Mouse (Mus musculus) spleen, adult 18-20 months (tissue): ENCODE data around the gene 2310061I04Rik.
"Not testable (repeated sequence)": the region's sequence is repeated elsewhere in the genome, so short reads cannot be mapped to it uniquely, and the experiment has no call there.

Source experiments
- DNase-seq, 2 experiments: peaks; one replicate each; pipeline ENCODE4 v3.0.0; 2022; ENCODE audit warnings: mixed read lengths in 2 of 2

Gene 2310061I04Rik

DNA sequence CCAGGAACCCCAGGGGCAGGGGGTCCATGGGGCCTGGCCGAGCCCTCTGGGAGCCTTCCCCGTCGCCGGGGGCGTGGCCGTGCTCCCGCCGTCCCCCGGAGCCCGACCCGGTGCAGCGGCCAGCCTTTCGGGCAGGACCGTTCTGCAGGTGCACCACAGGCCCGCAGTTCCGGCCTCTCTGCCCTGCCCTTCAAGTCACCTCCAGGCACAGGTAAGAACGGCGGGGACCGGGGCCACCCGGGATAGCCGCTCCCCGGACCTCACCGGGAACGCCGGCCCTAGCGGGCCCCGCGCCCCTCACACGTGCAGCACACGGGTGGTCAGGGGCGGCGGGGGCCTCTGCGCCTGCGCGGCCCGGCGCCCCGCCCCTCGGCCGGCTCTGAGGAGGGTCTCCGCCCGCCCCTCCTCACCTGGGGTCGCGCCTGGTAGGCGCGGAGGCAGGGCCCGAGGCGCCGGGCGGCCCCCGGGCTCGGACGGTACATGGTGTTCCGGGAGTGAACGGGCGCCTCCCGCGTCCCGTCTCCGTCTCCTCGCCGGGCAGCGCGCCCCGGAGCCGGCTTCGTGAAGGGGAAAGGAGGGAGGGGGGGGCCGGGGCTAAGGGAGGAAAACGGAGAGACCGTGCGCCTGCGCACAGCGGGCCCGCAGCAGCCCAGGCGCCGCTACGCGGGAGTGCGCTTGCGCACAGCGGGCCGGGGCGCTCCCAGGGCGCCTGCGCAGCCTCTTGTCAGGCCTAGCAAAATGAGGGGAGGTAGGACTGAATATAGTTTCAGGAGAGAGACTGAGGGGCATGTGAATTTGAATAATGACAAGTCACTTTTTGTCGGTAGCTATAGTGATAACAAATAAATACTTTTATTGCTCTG, at the start of gene 2310061I04Rik:
Gene 2310061I04Rik, minus strand, starts transcription at position 651 of the 863 bp plus-strand sequence.
- DNase-seq: peak; percentile 89 to 90

DNA sequence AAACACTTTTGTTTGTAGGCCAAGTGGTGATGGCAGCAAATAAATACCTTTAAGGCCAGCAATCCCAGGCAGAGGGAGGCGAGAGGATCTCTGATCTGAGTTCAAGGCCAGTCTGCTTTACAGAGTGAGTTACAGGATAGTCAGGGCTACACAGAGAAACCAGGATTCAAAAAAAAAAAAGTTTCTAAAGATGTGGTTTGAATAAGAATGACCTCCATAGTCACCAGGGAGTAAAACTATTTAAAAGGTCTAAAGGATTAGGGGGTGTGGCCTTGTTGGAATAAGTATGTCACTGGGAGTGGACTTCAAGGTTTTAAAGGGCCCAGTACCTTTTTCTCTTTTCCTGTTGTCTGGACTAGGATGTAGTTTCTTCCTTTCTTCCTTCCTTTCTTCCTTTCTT, 42.7 kb upstream of the 2310061I04Rik start:
- DNase-seq: no peak

DNA sequence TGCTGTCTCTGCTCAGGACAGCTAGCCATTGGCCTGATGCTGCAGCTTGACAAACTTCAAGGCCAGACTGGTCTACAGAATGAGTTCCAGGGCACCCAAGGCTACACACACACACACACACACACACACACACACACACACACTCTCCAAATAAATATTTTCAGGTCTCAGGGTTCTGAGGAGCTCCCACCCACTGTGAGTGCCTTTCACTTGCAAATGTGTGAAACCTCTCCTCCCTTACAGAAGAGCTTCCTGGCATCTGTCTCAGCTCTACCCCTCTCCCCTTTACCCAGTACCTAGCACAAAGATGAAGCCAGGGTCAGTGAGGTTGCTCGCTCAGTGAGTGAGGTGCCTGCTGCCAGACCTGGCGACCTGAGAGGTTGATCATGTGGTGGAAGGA, 41.9 kb upstream of the 2310061I04Rik start:
- no peak for DNase-seq

DNA sequence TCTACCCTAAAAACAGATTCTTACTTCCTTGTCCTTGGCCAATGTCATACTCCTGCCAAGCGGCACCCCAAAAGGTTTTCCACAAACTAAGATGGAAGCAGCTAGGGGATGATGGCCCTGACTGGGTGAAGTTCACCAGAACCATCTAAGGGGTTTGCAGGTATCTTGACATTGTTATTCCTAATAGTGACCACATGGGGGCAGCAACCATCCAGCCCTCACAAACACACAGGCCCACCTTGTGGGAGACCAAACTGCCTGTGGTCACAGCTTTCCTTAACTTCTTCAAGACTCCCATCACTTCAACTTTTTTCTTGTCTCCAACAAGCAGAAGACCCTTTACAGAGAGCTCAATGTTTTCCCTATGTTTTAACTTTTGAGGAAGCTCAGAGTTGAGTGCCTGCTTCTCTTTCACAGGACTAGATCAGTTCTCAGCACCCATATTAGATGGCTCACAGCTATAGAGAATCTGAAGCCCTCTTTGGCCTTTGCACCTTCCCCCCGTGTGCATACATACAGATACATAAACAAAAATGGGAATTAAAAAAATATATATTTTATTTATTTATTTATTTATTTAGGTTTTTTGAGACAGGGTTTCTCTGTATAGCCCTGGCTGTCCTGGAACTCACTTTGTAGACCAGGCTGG, 40.6 kb upstream of the 2310061I04Rik start:
- peak in 1 of 2 experiments; percentile 49 for DNase-seq

DNA sequence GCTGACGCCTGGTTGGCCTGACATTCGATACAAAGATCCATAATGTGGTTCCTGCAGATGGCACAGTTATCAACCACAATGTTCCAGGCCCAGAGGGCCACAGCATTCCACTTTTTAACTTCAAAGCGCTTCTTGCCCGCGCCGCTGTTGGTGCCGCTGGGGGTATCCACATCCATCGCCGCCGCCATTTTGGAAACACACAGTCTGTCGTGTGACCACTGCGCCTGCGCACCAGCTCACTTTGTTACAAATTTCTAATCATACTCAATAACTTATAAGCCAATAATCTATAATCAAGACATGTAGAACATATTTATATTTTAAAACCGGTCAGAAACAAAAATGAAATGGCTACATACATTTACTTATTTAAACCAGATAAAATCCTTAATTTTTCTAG, 38.5 kb upstream of the 2310061I04Rik start:
- DNase-seq: not testable (repeated sequence)

DNA sequence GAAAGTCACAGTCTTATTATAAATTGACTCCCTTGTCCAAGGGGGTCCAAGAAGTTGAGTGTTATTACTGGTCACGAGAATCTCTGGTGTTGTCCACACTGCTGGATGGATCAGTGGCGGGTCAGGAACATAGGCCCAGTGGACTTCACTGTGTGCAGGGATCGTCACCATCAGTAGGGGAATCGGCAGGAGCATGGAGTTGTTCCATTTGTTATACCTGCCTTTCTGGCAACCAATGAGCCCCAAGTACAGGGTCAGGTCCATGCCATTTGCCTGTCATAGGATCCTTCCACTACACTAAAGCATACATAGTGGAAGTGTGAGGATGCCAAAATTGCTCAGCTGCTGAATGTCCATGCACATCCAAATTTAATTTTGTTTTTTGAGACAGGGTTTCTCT, 35.4 kb upstream of the 2310061I04Rik start:
- DNase-seq: no peak

DNA sequence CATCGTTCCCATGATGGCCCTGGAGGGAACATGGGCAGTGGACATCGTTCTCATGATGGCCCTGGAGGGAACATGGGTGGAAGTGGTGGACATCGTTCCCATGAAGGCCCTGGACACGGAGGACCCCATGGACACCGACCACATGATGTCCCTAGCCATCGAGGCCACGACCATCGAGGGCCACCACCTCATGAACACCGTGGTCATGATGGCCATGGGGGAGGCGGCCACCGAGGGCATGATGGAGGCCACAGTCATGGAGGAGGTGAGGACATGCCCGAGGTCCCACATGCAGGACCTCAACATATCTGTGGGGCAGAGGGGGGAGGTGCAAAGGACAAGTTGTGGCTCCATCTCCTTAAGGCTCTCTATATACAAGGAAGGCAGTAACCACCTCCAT, 33.4 kb upstream of the 2310061I04Rik start:
- no peak for DNase-seq

DNA sequence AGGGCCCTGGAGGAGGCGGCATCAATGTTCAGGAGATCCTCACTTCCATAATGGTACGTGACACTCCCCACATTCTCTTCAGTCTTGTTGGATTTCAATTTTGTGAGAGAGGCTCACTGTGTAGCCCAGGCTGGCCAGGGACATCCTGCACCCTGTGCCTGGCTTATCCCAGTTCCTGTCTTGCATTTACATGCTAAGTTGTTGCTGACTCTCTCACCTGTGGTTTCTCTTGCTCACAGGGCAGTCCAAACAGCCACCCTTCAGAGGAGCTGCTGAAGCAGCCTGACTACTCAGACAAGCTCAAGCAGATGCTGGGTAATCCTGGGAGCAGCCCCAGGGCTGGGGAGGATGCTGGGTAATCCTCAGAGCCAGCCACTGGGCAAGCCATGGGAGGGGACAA, 32.3 kb upstream of the 2310061I04Rik start:
- no peak for DNase-seq

DNA sequence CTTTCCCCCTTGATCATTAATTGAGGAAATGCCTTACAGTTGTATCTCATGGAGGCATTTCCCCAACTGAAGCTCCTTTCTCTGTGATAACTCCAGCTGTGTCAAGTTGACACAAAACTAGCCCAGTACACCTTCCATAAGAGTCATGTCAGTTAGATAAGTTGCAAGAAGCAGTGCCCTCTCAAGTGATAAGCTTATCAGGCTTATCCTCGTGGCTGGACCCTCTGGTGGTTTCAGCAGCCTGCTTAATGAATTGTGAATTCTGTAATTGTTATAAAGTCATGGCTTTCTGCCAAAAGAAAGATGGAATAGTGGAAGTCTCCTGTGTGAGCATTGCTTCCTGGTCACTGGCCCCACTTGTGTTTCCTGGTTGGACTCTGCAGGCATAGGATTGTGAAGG, 30.2 kb upstream of the 2310061I04Rik start:
- DNase-seq: no peak

DNA sequence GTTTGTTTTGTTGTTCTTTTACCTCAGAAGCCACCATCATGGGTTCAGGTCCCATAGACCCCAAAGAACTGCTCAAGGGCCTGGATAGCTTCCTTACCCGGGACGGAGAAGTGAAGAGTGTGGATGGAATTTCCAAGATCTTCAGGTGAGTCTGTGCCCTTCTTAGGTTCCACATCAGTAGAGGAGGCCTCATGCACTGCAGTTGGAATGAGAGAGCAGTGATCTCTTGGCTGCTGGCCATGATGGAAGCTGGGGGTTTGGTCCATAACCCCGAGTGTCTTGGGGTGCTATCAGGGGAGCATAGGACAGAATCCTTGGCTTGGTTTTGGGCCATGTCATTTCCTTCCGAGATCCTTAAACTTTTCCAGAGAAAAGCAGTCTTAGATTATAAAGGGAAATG, 26.1 kb upstream of the 2310061I04Rik start:
- DNase-seq: no peak

DNA sequence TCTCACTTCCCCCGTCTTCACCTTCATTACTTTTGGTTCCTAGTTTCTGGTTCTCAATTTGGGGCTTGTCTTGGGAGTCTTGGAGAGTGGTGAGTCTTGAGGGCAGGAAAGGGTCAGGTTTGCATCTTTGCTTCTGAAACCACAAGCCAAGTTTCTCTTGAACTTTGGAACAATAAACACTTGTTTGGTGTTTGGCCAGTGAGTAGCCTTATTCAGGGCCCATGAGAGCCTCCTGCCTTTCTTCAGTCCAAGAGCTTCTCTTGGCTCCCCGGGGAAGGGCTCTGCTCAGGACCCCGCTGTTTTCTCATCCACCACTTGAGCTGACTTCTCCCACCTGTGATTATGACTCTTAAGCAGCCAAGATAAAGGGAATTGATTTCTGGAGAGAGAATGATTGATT, 25.3 kb upstream of the 2310061I04Rik start:
- no peak for DNase-seq

DNA sequence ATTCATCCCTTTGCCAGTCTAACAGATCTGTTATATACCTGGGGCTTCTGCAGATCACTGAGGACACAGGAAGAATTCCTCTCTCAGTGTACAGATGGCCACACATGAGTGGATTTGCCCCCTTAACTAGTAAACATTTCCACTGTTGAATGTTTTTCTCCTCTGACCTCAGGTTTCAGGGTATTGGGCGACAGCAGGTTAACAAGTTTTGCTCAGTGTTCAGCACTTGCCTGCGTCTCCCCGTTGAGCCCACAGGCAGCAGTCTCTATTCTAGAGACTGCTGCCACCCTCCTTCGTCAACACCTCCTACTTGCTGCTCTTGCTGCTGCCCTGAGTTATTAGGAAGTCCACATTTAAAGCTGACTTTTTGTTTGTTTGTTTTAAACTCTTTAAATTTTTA, 24.5 kb upstream of the 2310061I04Rik start:
- no peak for DNase-seq

DNA sequence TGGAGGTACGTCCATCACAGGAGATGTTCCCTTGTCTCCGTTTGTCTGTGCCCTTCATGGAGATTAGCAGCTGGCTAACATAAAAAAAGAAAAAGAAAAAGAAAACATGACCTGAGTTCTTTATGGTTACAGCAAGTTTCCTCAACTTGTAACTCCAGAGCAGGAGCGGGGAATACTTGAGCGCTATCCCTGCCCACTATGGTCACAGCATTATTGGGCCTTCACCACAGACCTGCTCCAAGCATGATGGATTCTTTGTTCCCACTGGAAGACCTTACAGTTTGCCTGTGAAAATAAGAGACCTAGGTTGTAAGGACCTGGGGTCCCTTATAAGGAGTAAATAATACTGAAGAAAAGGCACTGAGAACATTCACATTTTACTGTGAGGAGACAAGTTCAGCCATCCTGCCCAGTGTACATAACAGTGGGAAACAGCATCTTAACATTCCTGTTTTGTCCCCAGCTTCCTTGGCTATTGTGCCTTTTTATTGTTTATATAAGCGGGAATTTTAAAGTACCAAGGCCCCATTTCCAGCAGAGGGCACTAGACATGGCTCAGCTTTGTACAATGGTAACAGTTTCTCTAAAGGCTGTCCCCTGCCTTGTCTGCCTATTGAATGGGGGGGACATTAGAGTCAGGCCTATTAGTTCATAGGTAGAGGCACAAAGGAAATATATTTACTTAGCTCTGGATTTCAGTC, 23.8 kb upstream of the 2310061I04Rik start:
- DNase-seq: no peak

DNA sequence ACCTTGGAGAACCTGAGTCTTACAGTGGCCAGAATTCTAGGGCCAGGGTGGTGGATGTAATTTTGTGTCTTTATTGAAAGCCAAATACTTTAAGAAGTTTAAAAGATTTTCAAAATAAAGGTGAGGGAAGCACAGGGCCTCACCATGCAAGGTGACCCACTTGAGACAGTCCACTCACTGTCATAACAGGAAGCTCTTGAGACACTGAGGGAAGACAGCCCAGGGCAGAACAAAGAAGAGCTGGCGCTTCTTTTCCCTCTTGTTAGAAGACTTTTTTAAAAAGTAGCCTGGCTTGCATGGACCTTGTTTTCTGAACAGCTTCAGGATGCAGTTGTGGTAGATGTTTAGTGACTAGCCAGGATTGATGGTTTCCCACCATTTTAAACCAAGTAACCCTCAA, 23.2 kb upstream of the 2310061I04Rik start:
- DNase-seq: no peak

DNA sequence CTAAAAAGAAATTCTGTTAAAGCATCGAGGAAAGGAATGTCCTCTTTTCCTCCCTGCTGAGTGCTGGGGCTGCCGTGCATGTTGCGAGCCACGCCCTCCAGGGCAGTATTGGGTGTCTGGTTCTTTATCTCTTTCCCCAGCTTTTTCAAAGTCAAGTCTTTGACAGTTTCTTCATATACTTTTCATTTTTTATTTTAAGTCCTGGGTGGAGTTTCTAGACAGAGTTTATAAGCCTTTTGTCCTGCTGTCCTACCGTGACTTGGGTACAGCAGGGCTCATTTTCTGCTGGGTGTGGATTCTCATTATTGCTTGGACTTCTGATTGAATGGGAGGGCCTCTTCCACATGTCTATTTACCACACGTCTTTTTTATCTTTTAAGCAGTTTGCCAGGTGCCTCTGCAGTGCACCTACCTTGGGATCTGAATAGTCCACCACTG, 22.7 kb upstream of the 2310061I04Rik start:
- DNase-seq: no peak

DNA sequence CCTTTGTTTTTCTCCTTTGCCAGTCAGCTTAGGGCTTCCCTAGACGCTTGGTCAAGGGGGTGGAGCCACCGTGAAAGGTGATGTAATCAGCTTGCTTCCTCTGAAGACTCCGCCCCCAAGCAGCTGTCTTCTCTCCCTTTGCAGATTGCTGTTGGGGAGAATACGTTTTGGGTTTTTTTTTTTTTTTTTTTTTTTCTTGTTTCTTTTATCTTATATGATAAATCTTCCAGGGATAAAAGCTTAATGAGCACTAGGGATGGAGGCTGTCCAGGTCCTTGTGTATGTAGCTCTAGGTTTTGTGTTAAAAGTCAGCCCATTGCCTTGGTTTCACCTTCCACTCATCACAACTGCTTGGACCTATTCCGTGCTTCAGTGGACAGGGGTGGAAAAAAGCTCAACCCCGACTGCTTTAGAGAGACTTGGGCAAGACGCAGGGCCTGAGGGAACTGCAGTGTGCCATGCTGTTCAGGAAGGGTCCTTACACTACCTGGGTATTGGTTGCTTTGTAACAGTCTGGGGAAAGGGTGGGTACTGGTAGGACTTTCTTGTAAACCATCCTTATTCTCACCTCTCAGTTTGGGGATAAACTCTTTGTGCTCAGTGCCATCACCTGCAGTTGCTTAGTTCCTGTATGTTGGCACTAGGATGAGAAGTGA, 22.0 kb upstream of the 2310061I04Rik start:
- DNase-seq: peak; percentile 90 to 92

DNA sequence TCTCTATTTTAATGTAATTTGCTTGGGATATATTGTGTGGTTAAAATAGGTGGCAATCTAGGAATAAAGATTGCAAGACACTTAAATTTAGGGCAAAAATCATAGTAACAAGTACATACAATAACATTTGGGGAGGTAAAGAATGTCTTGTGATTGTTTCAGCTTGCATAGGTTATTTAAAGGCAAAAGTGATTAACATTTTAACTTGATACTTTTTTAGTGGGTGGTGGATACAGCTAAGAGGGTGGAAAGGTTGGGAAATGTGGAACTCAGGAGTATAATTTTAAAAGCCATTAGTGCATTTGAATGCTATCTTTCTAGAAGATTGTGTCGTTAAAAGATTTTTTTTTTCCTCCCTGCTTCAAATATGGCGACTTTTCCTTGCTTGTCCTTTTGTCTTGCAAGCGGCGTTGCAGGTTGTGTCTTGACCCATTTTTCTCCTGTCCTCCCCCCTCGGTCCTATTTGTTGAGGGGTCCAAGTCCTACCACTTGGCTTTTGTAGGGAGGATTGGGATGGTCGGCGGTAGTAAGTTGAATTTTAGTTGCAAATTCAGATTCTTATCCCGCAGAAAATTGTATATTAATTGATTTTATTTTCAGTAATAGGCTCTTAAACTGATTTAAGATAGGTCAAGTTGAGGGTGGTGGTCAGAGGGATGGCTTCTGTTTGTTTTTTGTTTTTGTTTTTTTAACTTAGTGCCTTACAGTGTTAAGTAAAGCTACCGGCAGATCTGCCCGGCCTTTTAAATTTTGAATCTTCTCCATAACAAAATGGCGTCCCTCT, 21.2 kb upstream of the 2310061I04Rik start:
- DNase-seq: peak in 1 of 2 experiments; percentile 41

DNA sequence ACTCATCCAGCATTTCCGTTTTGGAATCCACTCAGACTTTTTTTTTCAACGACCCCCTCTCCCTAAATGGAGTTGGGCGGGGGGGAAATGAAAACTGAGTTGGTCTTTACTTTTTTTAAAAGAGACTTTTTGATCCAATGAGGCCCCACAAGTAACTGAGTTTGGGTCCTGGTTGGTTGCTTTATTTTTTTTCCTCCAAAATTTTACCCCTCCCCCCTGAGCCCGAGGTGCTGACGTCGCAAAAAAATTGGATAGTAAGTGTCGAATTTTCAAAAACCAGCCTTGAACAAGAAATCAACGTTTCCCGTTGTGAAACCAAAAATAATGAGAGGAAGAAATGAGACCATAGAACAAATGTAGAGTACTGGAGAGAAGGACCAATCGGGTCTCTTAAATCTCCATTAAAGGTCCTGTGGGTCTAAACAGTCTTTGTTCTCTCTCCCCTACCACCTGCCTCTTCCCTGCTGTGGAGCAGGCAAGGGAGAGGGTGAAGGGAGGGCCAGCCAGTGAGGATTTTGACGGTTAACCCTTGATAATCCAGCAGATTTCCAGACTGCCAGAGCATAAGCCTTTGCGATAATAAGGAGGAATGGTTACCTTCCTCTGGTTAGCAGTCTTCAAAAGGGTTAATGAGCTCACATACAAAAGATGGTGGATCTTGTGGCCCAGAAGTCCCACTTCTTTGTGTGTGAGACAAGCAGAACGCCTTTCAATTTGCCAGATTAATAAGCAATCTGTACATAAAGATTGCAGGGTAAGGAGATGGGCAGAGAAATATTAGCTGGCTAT, 20.4 kb upstream of the 2310061I04Rik start:
- DNase-seq: peak in 1 of 2 experiments; percentile 43

DNA sequence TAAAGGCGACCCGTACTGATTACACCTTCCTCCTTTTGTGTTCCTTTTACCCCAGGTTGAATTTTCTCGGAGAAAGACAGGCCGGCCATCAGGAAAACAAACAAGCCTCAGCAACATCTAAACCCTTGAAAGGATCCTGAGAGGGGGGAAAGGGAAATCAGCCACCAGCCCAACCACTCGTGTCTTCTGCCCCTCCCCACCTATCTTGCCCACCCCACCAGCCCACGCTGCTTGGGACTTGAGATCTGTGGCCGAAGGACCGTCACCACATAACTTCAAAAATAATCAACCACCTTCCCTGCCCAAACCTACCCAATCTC, 19.9 kb upstream of the 2310061I04Rik start:
- DNase-seq: peak in 1 of 2 experiments; percentile 33

DNA sequence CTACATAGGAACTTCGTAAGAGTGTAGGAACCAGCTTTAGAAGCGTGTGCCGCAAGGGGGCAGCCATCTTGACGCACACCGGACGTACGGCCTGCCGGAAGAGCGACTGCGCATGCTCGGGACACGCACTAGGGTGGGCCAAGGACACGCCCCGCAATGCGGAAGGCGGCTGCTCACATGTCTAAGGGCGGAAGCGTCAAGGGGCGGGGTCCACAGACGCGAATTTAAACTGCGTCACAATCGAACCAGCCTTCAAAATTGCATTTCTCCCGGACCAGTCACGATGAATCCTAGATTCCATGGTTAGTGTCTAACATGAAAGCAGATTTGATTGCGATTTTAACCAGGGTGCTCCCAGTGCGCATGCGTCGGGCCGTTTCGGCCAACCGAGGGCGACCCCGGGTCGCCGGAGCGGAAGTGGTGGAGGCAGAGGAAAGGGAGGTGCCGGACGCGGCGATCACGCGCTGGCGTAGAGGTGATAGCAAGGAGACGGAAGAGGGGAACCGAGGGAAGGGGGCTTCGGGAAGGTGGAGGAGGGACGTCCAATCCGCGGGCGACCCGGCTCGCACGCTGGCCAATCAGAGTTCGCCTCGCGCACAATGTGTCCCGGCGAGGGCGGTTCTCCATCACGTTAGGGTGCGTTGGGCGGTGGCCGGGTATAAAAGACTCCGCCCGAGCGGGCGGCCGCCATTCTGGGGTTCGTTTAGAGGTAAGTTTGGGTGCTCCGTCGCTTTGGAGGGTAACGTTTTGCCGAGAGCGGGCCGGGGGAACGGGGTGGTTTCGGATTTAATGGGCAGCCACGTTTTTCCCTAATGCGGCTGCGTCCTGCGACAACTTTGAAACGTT, 19.3 kb upstream of the 2310061I04Rik start, which contains the start of the genes Mrps18b and Ppp1r10:
Gene Mrps18b, minus strand, starts transcription at position 93 of the 846 bp plus-strand sequence.
Gene Ppp1r10, plus strand, starts transcription at position 138 of the 846 bp plus-strand sequence.
- DNase-seq: peak; percentile 95 to 99
